Mouse (Mus musculus) brain, adult 2 months (tissue): ENCODE measurements around the gene Krt13.

Experiments
- DNase-seq: peaks from one replicate; pipeline ENCODE4 v3.0.0; 2011; ENCODE audit warnings: low read depth, low spot score

Krt13 gene

DNA sequence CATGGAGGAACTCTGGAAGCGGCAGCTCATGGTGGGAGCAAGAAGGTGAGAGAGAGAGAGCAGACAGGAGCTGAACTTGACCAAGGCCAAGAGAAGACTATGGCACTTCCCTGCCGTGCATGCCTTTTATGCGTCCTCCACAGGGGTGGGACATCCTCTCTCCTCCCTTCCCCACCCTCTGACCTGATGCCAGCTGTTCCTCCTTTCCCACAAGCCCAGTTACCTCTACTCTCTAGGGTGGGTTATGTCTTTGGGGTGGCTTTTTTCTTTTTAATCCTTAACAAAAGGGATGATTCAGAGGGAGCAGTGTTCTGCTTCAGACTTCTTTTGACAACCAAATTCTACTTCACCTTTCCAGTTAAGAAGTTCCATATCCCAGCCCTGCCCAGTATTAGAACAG lies at the start of gene Krt13:
TSS of gene Krt13 (minus strand) at position 101 of the 400 bp plus-strand sequence.
- no peak for DNase-seq

- peak; percentile 73 for DNase-seq
Observed at GRCm38 (mm10) chr11:100168765-100169762, 47.7 kb upstream of the Krt13 start.

- no peak for DNase-seq
Observed at GRCm38 (mm10) chr11:100168071-100168470, 46.7 kb upstream of the Krt13 start.

DNA sequence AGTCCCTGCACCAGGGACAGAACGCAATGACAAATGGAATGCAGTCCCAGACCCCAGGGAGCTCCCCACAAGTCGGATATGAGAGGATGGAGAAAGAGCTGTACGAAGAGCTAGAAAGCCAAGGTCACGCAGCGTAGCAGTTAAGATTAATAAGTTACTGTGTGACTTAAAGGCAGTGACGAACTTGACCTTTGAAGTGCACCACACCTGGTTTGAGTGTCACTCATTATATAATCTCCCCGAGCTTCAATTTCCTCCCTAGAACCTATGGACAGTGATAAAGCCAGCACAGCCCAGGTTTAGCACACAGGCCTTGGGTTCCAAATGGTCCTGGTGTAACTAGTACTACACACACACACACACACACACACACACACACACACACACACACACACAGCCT lies 43.0 kb upstream of the Krt13 start:
- DNase-seq: no peak

- DNase-seq: no peak
Observed at GRCm38 (mm10) chr11:100157908-100158477, 36.6 kb upstream of the Krt13 start.

DNA sequence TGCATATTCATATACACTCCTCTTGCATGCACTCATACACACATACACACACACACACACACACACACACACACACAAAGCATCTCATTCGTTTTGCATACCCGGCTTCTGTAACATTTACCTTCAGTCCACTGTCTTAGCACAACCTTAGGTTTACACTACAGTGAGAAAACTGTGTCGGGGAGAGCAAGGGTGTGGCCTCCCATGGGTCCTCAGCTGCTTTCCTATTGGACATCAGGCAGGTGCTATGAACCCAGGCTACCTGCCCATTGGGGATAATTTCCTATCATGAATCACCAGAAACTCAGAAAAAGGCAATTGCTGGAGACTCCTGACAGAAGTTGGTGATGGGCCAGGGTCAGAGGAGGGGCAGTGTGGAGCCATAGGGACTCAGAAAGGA lies 36.0 kb upstream of the Krt13 start:
- no peak for DNase-seq

- DNase-seq: no peak
Observed at GRCm38 (mm10) chr11:100155497-100156255, 34.3 kb upstream of the Krt13 start.

GRCm38 (mm10) chr11:100148615-100149330 lies 27.4 kb upstream of the Krt13 start, which contains the start of gene Krt19:
Gene Krt19, minus strand, starts transcription at chr11:100148665.
- DNase-seq: no peak

GRCm38 (mm10) chr11:100147566-100148353 lies 26.4 kb upstream of the Krt13 start:
- DNase-seq: no peak

- DNase-seq: no peak
Observed at GRCm38 (mm10) chr11:100145858-100146560, 24.6 kb upstream of the Krt13 start.

DNA sequence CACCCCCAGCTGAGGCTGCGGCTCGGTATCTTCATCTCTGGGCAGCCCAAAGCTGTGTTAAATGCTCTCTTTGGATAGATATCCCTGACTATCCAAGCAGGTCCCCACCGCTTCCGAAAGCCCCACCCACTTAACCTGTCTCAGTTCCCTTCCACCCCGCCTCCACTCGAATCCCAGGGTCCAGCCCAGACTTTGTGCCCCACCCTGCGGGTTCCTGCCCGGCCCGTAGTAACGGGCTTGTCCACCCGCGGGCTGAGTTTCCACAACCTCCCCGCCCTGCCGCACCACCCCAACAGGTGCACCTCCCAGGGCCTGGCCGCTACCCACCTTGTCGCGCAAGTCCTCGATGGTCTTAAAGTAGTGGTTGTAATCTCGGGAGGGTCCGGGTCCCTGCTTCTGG lies 23.7 kb upstream of the Krt13 start:
- no peak for DNase-seq

DNA sequence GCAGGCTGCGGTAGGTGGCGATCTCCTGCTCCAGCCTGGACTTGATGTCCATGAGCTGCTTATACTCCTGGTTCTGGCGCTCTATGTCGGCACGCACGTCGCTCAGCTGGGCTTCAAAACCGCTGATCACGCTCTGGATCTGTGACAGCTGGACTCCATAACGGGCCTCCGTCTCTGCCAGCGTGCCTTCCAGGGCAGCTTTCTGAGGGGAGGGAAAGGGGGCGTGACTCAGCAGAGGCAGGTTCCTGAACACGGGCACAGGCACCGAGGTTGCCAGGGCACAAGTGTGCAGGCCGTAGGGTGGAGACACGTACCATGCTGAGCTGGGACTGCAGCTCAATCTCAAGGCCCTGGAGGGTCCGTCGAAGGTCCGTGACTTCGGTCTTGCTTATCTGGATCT lies 19.6 kb upstream of the Krt13 start:
- no peak for DNase-seq

GRCm38 (mm10) chr11:100139391-100139790 lies 18.0 kb upstream of the Krt13 start:
- DNase-seq: no peak

- no peak for DNase-seq
Observed at GRCm38 (mm10) chr11:100138809-100139208, 17.4 kb upstream of the Krt13 start.

DNA sequence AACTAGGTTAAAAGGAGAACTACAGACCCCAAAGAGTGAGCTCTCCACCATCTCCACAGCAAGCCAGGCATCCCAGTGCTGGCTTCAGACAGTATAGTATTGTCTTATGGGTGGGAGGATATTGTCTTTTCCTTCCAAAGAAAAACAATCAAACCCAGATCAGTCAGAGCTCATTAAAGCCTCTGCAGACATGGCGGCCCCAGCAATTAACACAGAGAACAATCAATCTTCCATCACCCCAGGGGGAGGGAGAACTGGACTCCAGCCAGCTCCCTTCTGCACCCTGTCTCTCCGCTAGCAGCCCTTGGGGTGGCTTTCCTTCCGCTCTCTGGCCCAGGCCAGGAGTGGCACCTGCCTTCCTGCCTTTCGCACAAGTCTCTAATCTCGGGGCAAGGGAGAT lies 16.3 kb upstream of the Krt13 start:
- DNase-seq: peak; percentile 11

DNA sequence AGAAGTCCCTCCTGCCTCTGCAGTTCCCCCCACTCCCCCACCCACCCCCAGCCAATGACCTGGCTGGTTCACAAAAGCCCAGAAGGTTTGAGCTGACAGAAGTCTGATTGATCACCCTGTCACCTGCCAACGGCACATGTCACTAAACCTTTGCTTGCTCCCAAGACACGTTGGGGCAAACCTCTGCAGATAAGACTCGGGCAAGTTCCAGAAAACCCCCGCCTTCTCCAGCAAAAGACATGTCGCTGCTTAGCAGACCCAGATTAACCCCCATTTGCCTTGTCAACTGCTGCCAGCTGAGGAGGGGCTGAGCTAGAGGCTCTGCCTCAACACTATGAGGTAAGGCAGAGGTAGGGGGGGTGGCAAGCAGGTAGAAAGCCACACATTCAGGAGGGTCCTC lies 15.2 kb upstream of the Krt13 start:
- DNase-seq: no peak

GRCm38 (mm10) chr11:100135731-100136130 lies 14.4 kb upstream of the Krt13 start, which contains the start of gene Krt15:
Gene Krt15, minus strand, starts transcription at chr11:100135928.
- DNase-seq: no peak

DNA sequence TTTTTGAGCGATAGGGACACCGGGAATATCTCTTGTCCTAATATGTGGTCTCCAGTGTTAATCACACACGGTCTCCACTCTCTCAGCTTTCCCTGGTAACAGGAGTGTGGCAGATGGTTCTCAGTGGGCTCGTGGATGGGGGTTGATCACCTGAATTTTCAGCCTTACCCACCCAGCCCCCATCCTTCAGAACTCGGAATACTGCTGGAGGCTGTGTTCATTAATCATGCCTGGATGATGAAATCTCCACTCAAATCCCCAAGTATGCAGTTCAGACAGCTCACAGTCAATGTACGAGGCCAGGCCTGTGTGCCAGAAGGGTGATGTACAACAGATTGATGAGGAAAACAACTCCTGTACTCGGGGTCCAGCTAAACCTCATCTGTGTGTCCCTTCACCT lies 3.5 kb upstream of the Krt13 start:
- DNase-seq: no peak

GRCm38 (mm10) chr11:100120331-100120730 lies 1.0 kb downstream of the Krt13 start:
- DNase-seq: no peak

GRCm38 (mm10) chr11:100113742-100114029 lies 7.7 kb downstream of the Krt13 start:
- DNase-seq: no peak
